Mouse (Mus musculus): ENCODE measurements around the gene Ppt2.

The Ppt2 gene

GRCm38 (mm10) chr17:34627943-34628643, at the start of gene Ppt2:
Gene Ppt2 (minus strand): TSS chr17:34628510.
- peak; percentile 54 for DNase-seq (ENCODE audit: low read depth, low spot score)

DNA sequence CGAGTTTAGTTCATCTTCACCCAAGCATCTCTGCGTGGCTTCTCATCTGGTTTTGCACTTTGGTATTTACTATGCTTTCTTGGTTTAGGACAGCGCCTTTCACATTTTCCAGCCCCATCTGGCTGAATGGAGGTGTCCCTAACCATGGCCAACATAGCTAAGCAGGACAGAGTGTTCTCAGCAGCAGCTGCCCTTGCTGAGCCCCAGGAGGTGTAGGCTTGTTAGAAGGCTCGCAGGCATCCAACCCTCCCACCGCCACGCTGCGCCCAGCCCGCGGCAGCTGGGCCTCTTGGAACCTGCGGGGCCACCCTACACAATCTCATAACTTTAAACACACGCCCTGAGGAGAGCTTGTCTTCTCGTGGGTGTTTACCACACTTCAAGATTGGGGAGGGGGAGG, 48.4 kb upstream of the Ppt2 start:
- DNase-seq (ENCODE audit: low read depth, low spot score): no peak

DNA sequence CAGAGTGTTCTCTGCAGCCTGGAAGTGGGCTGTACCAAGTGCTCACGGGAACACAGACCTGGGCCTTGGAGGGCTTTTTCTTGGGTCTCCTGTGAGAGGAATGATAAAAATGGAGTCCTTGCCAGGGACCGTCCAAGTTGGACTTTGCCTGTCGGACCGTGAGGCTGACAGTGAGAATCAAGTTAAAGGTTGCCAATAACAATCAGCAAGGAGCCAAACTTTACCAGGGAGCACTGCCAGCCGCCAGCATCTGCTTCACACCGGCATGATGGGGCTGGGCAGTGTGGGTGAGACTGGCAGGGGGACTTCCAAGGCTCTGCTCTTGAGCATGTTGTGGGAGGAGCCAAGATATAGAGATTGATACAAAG, 47.8 kb upstream of the Ppt2 start:
- DNase-seq (ENCODE audit: low read depth, low spot score): no peak

DNA sequence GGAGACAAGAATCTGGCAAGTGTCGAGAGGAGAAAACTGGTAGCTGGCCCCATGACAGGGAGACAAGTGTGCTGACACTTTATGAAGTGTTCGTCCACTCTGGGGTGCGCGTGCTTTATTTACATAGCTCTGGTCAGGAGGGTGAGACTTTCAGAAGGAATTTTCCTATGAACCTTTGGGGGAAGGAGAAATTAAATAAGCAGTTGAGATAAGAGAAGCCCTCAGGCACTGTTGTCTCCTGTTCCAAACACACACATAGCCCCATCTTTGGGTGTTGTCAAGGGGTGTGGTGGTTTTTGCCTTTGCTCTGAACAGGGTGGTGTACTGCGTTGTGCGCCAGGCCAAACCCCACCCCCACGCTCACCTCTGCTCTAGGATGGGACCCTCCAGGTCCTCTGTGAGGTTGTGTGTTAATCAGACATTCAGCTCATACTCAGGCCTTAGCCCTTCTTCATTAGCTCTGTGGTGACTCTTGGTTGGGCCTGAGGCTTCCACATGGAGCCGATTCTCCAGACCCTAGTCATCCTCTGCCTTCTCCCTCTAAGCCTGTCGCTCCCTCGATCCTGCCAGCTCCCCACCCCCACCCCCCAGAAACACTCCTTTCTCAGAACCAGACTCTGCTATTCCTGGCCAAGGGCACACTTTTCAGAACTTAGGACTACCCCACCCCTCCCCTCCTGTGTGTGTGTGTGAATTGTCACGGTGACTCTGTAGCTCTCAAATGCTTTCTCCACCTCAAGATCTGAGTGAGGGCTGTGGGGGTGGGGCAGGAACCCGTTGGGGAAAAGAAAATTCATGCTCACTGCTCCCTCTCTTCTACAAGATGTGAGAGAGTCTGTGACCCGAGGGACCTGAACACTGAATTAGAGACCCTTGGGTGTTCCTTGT, 47.1 kb upstream of the Ppt2 start:
- DNase-seq (ENCODE audit: low read depth, low spot score): no peak

DNA sequence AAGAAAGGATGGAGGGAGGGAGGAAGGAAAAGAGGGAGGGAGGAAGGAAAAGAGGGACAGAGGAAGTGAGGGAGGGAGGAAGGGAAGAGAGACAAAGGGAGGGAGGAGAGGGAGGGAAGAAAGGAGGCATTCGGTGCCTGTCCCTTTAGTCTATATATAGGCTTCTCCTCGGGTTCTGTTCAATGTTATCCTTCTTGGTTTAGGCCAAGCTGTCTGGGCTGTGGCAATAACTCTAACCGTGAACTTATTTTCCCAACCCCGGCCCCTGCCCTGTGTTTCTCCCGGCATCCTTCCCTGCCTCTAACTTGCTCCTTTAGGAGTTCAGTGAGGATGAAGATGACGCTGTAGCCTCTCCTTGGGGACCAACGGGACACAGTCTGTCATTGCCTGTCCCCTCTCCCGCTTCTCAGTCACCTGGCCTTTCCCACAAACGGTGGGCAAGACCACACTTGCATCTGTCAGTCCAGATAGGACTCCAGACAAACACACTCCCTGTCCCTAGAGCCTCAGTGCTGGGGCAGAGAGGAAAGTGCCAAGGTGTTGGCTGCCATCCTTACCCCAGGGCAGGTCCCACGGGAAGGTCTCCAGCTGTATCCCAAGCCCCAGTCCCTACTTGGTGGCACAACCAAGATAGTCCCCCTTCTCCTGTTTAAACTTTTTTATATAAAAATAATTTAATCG, 46.4 kb upstream of the Ppt2 start:
- no peak for DNase-seq (ENCODE audit: low read depth, low spot score)

- DNase-seq (ENCODE audit: low read depth, low spot score): no peak
These were observed 44.8 kb upstream of the Ppt2 start for GRCm38 (mm10) chr17:34673139-34673538.

GRCm38 (mm10) chr17:34672246-34672792, 44.0 kb upstream of the Ppt2 start:
- no peak for DNase-seq (ENCODE audit: low read depth, low spot score)

DNA sequence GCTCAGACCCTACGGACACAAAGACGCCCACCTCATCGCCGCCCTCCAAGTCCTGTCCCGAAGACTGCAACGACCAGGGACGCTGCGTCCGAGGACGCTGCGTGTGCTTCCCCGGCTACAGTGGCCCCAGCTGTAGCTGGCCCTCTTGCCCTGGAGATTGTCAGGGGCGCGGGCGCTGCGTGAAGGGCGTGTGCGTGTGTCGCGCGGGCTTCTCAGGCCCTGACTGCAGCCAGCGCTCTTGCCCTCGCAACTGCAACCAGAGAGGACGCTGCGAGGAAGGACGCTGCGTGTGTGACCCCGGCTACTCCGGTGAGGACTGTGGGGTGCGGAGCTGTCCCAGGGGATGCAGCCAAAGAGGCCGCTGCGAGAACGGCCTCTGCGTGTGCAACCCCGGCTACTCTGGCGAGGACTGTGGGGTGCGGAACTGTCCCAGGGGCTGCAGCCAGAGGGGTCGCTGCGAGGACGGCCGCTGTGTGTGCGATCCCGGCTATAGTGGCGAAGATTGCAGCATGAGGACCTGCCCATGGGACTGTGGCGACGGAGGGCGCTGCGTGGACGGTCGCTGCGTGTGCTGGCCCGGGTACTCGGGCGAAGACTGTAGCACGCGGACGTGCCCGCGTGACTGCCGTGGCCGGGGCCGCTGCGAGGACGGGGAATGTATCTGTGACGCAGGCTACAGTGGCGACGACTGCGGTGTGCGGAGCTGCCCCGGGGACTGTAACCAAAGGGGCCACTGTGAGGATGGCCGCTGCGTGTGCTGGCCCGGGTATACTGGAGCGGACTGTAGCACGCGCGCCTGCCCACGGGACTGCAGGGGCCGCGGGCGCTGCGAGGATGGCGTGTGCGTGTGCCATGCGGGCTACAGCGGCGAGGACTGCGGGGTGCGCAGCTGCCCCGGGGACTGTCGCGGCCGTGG, 43.1 kb upstream of the Ppt2 start:
- no peak for DNase-seq (ENCODE audit: low read depth, low spot score)

DNA sequence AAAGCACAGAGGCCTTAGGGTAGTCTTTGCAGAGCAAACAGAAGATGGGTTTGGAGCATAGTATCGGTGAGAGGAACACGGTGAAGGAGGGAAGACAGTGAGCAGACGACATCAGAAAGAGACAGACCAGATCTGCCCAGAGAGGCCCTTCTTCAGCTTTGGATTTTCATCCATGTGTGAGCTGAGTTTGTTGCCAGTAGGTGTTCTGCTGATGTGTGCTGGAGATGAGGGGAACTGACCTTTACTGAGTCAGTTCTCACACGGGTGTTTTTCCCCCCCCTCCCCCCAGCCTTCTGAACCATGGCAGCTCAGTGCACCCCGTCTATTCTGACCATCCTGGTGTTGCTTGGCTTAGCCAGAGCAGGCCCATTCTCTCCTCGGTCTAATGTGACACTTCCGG, 41.9 kb upstream of the Ppt2 start, which contains the start of gene Tnxb:
Gene Tnxb (plus strand): TSS at position 301 of the 400 bp plus-strand sequence.
- DNase-seq (ENCODE audit: low read depth, low spot score): no peak

GRCm38 (mm10) chr17:34664472-34664871, 36.2 kb upstream of the Ppt2 start:
- DNase-seq (ENCODE audit: low read depth, low spot score): no peak

GRCm38 (mm10) chr17:34663558-34663957, 35.2 kb upstream of the Ppt2 start:
- DNase-seq (ENCODE audit: low read depth, low spot score): no peak

- no peak for DNase-seq (ENCODE audit: low read depth, low spot score)
These were observed 34.7 kb upstream of the Ppt2 start for GRCm38 (mm10) chr17:34662978-34663377.

DNA sequence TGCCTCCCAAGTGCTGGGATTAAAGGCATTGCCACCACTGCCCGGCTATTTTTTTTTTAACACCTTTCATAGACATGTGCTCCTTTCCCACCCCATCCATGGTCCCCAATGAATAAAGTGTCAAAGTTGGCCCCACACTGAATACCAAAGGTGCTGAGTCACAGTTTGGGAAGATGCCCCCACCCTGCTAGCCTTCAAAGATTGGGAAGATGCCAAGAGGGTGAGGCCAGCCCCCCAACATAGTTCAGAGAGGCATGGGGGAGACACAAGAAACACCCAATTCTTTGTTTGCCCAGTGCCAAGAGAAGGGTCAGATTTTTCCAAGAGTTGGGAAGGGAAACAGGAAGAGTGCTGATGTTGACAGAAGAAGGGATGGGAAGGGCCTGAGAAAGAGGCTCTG, 34.2 kb upstream of the Ppt2 start:
- no peak for DNase-seq (ENCODE audit: low read depth, low spot score)

DNA sequence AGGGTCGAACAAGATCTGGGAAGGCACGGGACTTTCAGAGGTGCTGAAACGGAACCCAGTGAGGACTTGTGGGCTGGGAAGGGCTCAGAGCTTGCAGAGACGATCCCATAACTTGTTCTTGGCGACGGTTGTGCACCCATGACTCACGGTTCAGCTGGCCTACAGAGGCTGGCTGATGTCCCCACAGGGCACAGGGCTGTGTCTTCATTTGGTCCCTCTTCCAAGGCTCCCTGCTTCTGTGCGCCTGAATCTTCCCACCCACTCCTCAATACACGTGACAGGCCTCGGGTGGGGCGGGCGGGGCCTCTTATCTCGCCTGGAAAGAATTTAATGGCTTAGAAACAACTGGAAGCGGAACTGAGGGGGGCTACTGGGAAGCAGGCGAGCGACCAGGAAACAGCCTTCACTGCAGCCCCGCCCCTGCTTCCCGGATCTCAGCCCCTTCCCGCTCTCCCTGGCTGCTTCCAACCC, 32.8 kb upstream of the Ppt2 start:
- DNase-seq (ENCODE audit: low read depth, low spot score): no peak

GRCm38 (mm10) chr17:34660259-34660820, 32.0 kb upstream of the Ppt2 start:
- no peak for DNase-seq (ENCODE audit: low read depth, low spot score)

- no peak for DNase-seq (ENCODE audit: low read depth, low spot score)
These were observed 31.5 kb upstream of the Ppt2 start for GRCm38 (mm10) chr17:34659897-34660214.

- no peak for DNase-seq (ENCODE audit: low read depth, low spot score)
These were observed 31.0 kb upstream of the Ppt2 start for GRCm38 (mm10) chr17:34659181-34659896.

- no peak for DNase-seq (ENCODE audit: low read depth, low spot score)
These were observed 30.3 kb upstream of the Ppt2 start for GRCm38 (mm10) chr17:34658591-34658990.

GRCm38 (mm10) chr17:34658145-34658544, 29.8 kb upstream of the Ppt2 start:
- DNase-seq (ENCODE audit: low read depth, low spot score): no peak

- DNase-seq (ENCODE audit: low read depth, low spot score): no peak
These were observed 29.0 kb upstream of the Ppt2 start for GRCm38 (mm10) chr17:34657271-34657670.

All from CD4-positive helper T cell, adult 2 months (primary cell).